Mouse (Mus musculus) embryonic fibroblast, embryonic 13.5 days (primary cell): ENCODE results near the gene Dynll1.

Experiments
- CTCF ChIP-seq: IDR thresholded peaks from 2 replicates; pipeline ENCODE4 v1.5.1; 2011; ENCODE audit warnings: mild to moderate bottlenecking, control low read depth, low read length, moderate library complexity, borderline replicate concordance; ENCODE audit not compliant: insufficient read depth
- POLR2A ChIP-seq: IDR thresholded peaks from 2 replicates; pipeline ENCODE4 v1.6.1; 2011; ENCODE audit warnings: low read depth, mild to moderate bottlenecking, control low read depth, low read length, moderate library complexity

DNA sequence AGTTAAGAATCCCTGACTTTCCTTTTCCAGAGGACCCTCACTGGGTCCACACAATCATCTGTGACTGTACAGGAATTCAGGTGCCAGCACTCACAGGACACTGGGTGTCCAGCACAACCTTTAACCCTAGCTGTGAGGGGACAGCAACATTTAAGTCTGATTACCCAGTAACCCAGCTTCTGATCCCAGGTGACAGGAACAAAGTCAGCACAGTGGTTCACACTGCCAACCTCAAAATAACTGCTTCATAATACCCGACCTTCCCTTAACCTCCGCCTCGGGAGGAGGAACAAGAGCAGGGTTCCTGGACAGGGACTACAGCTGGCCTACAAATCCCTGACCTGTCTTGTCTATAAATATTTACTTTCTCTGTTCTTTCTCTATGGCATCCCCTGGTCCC lies 32.5 kb downstream of the Dynll1 start:
- TF ChIP-seq CTCF: no peak
- no peak for TF ChIP-seq POLR2A
